Comparison of ENCODE assay signal across 8 mouse cellular contexts in genomic region chr17:56008356-56009087, GRCm38 (mm10). TPM values are rescaled to one million over a fixed set of nuclear protein-coding genes. Genes with fewer than 3 reads are reported as not detected.
DNase-seq lines count a peak whose midpoint lies in the region; ATAC-seq lines count a peak whose summit lies in the region.

No protein-coding gene starts in this region.

- H3K4me1 ChIP-seq in hindbrain, embryonic 14.5 days (replicated peaks; ENCODE audit: control insufficient read depth, insufficient read depth, low read length) = peaks cover 25% of the 10 kb centered on the region

- peak overlapping the region; percentile 88 for H3K4me3 ChIP-seq in hindbrain, embryonic 14.5 days (replicated peaks; ENCODE audit: low read length)

- H3K4me2 ChIP-seq in hindbrain, embryonic 14.5 days (replicated peaks) = peak overlapping the region; percentile 91

- under 1% methylated on average over 21 of the region's 21 CpGs for WGBS in hindbrain, embryonic 14.5 days

- peak overlapping the region; percentile 90 for H3K9ac ChIP-seq in hindbrain, embryonic 14.5 days

- H3K27me3 ChIP-seq in hindbrain, embryonic 14.5 days (ENCODE audit: control insufficient read depth, insufficient read depth, low read length) = no peaks in the 10 kb centered on the region

- H3K27ac ChIP-seq in hindbrain, embryonic 14.5 days = peak overlapping the region; percentile 98

- peaks cover 31% of the 10 kb centered on the region for H3K36me3 ChIP-seq in hindbrain, embryonic 14.5 days (replicated peaks; ENCODE audit: control insufficient read depth, insufficient read depth)

- ATAC-seq in hindbrain, embryonic 14.5 days (ENCODE audit: low FRiP score) = peak; percentile 94

- peak; percentile 99 for DNase-seq in R1 (ENCODE audit: low read depth, low spot score)
- DNase-seq in cerebellum, postnatal 25 days = peak; percentile 90 to 94
- peak; percentile 80 to 89 for DNase-seq in frontal cortex, postnatal 25 days (ENCODE audit: low spot score in 2 of 2)
- peak; percentile 97 for DNase-seq in hindbrain, embryonic 14.5 days (ENCODE audit: low spot score)
- peak; percentile 88 to 93 for DNase-seq in layer of hippocampus, postnatal 36 days
- peak; percentile 97 for DNase-seq in lung, postnatal 36 days
- DNase-seq in retina, postnatal 1 day = peak; percentile 99
- peak; percentile 61 to 91 for DNase-seq in urinary bladder, adult 18-20 months (ENCODE audit: low spot score in 2 of 2)

- H3K9me3 ChIP-seq in hindbrain, embryonic 14.5 days (ENCODE audit: control insufficient read depth, low read length) = no peaks in the 10 kb centered on the region

RNA-seq across cellular contexts. Expression of gene Mpnd, which starts 3.0 kb away (rescaled TPM):
- 146 and 151 TPM in 2 replicates for polyA plus RNA-seq in hindbrain, embryonic 14.5 days (2014; fragmentation: Nextera tagmentation; extraction: Ambion mirVana)
- total RNA-seq in layer of hippocampus, postnatal 36 days (2021) = 100 to 1,000 TPM in 1 of 2 experiments, 10 to 100 TPM in 1; 95.5 to 102 TPM

RNA-seq across cellular contexts. Expression of gene Stap2, which starts 3.1 kb away (rescaled TPM):
- polyA plus RNA-seq in hindbrain, embryonic 14.5 days (2014; fragmentation: Nextera tagmentation; extraction: Ambion mirVana) = 5.6 and 6.0 TPM in 2 replicates
- total RNA-seq in layer of hippocampus, postnatal 36 days (2021) = 1 to 10 TPM; 2.1 TPM

RNA-seq across cellular contexts. Expression of gene Fsd1, which starts 22.2 kb away (rescaled TPM):
- 167 and 175 TPM in 2 replicates for polyA plus RNA-seq in hindbrain, embryonic 14.5 days (2014; fragmentation: Nextera tagmentation; extraction: Ambion mirVana)
- total RNA-seq in layer of hippocampus, postnatal 36 days (2021) = 10 to 100 TPM; 70.1 to 75.8 TPM

RNA-seq across cellular contexts. Expression of gene Sh3gl1, which starts 27.9 kb away (rescaled TPM):
- polyA plus RNA-seq in hindbrain, embryonic 14.5 days (2014; fragmentation: Nextera tagmentation; extraction: Ambion mirVana) = 91.1 and 94.1 TPM in 2 replicates
- 10 to 100 TPM; 61.5 to 69.6 TPM for total RNA-seq in layer of hippocampus, postnatal 36 days (2021)

RNA-seq across cellular contexts. Expression of gene Chaf1a, which starts 31.7 kb away (rescaled TPM):
- polyA plus RNA-seq in hindbrain, embryonic 14.5 days (2014; fragmentation: Nextera tagmentation; extraction: Ambion mirVana) = 3.1 and 3.6 TPM in 2 replicates
- 1 to 10 TPM; 2.5 to 3.6 TPM for total RNA-seq in layer of hippocampus, postnatal 36 days (2021)

Comparison
In these comparisons a context has a peak if more than half of its experiments do, and no peak if none do; other contexts are left out.
1. Peak in every context shown above with its lines: DNase-seq, ATAC-seq, H3K4me3 ChIP-seq and H3K27ac ChIP-seq.